Mouse (Mus musculus) liver, embryonic 13.5 days (tissue): ENCODE measurements around the gene Rsad2. TPM values are rescaled to one million over a fixed set of nuclear protein-coding genes. Genes with fewer than 3 reads are reported as not detected.
A peak's percentile ranks its signal among the peaks of the same experiment; 100 is the strongest.

Experiments
- ATAC-seq: fragments of 200-750 bp; cut with Nextera tagmentation; 2 replicates; pipeline ENCODE4 v1.8.0; 2017; ENCODE audit warnings: low read depth, mild to moderate bottlenecking, moderate number of reproducible peaks, moderate library complexity
- DNase-seq: peaks from one replicate; pipeline ENCODE4 v3.0.0; 2022
- H3K27ac ChIP-seq: fragments of 300-500 bp; sonication (generic); 2 replicates; pipeline ENCODE4 v1.5.1; 2015; ENCODE audit warnings: moderate library complexity, mild to moderate bottlenecking, inconsistent platforms
- H3K27me3 ChIP-seq: fragments of 300-500 bp; sonication (generic); 2 replicates; pipeline ENCODE4 v1.6.1; 2015; ENCODE audit warnings: mild to moderate bottlenecking, inconsistent platforms
- H3K36me3 ChIP-seq: fragments of 300-500 bp; sonication (generic); 2 replicates; pipeline ENCODE4 v1.6.1; 2015; ENCODE audit warnings: mild to moderate bottlenecking, inconsistent platforms
- H3K4me1 ChIP-seq: fragments of 300-500 bp; sonication (generic); replicated peaks from 2 replicates; pipeline ENCODE4 v1.6.1; 2015; ENCODE audit warnings: inconsistent platforms
- H3K4me2 ChIP-seq: fragments of 300-500 bp; sonication (generic); 2 replicates; pipeline ENCODE4 v1.6.1; 2015; ENCODE audit warnings: inconsistent platforms, mild to moderate bottlenecking, moderate library complexity
- H3K4me3 ChIP-seq: fragments of 300-500 bp; sonication (generic); replicated peaks from 2 replicates; pipeline ENCODE4 v1.5.1; 2015; ENCODE audit warnings: mild to moderate bottlenecking, inconsistent platforms
- H3K9ac ChIP-seq: fragments of 300-500 bp; sonication (generic); 2 replicates; pipeline ENCODE4 v1.6.1; 2015; ENCODE audit warnings: mild to moderate bottlenecking, inconsistent platforms
- H3K9me3 ChIP-seq: fragments of 300-500 bp; sonication (generic); replicated peaks from 2 replicates; pipeline ENCODE4 v1.6.1; 2016; ENCODE audit warnings: inconsistent platforms
- WGBS: fragments of 180-500 bp; shearing (Covaris S2); methylation state at CpG from one replicate; pipeline ENCODE4 v1.1.7; 2015; ENCODE audit not compliant: insufficient replicate concordance; 5-methylcytosine and 5-hydroxymethylcytosine counted together
- polyA plus RNA-seq: library from polyadenylated mRNA; unstranded; fragments of >200 nt; fragmentation: Nextera tagmentation; extraction: Ambion mirVana; gene quantifications from 2 replicates; pipeline ENCODE4 v1.2.1, GENCODE M21; 2015

The Rsad2 gene
- polyA plus RNA-seq, 1 experiment from 2014 or later: 2.0 TPM

- Histone ChIP-seq H3K9ac (no peak overlapping the region), H3K4me2 (no peak overlapping the region), H3K27me3 (peaks cover 32% of the 10 kb centered on the region), H3K4me1 (no peaks in the 10 kb centered on the region), H3K9me3 (no peaks in the 10 kb centered on the region), H3K36me3 (no peaks in the 10 kb centered on the region), H3K27ac (no peak overlapping the region), H3K4me3 (no peak overlapping the region)
- ATAC-seq: no peak
- WGBS: 79% methylated on average over 6 of the region's 6 CpGs
- DNase-seq: no peak
Measured at GRCm38 (mm10) chr12:26412802-26413201, 43.5 kb downstream of the Rsad2 start.

GRCm38 (mm10) chr12:26411841-26412450 is 44.3 kb downstream of the Rsad2 start:
- DNase-seq (no peak), ATAC-seq (no peak)
- Histone ChIP-seq H3K27ac (no peak overlapping the region), H3K27me3 (peaks cover 32% of the 10 kb centered on the region), H3K36me3 (no peaks in the 10 kb centered on the region), H3K4me3 (no peak overlapping the region), H3K4me1 (no peaks in the 10 kb centered on the region), H3K9ac (no peak overlapping the region), H3K9me3 (no peaks in the 10 kb centered on the region), H3K4me2 (no peak overlapping the region)
- 72% methylated on average over 10 of the region's 10 CpGs for WGBS

GRCm38 (mm10) chr12:26410443-26410842 is 45.8 kb downstream of the Rsad2 start:
- Histone ChIP-seq H3K36me3 (no peaks in the 10 kb centered on the region), H3K4me2 (no peak overlapping the region), H3K27me3 (peaks cover 32% of the 10 kb centered on the region), H3K9me3 (no peaks in the 10 kb centered on the region), H3K4me1 (peaks cover 6% of the 10 kb centered on the region), H3K9ac (no peak overlapping the region), H3K27ac (no peak overlapping the region), H3K4me3 (no peak overlapping the region)
- DNase-seq (no peak), ATAC-seq (no peak)
- 53% methylated on average over 3 of the region's 3 CpGs for WGBS

GRCm38 (mm10) chr12:26408707-26409106 is 47.5 kb downstream of the Rsad2 start:
- Histone ChIP-seq H3K36me3 (no peaks in the 10 kb centered on the region), H3K9me3 (no peaks in the 10 kb centered on the region), H3K4me1 (peaks cover 13% of the 10 kb centered on the region), H3K27ac (no peak overlapping the region), H3K27me3 (peaks cover 17% of the 10 kb centered on the region), H3K4me2 (no peak overlapping the region), H3K9ac (no peak overlapping the region), H3K4me3 (no peak overlapping the region)
- DNase-seq (no peak), ATAC-seq (no peak)
- 65% methylated on average over 9 of the region's 9 CpGs for WGBS

- H3K27me3 ChIP-seq: no peaks in the 10 kb centered on the region
- ATAC-seq (no peak), DNase-seq (no peak)
- no peak overlapping the region for H3K4me3 ChIP-seq
- no peak overlapping the region for H3K27ac ChIP-seq
- H3K4me2 ChIP-seq: no peak overlapping the region
- H3K36me3 ChIP-seq: no peaks in the 10 kb centered on the region
- H3K9me3 ChIP-seq: no peaks in the 10 kb centered on the region
- H3K9ac ChIP-seq: no peak overlapping the region
- peaks cover 27% of the 10 kb centered on the region for H3K4me1 ChIP-seq
- 30% methylated on average over 11 of the region's 11 CpGs for WGBS
Measured at GRCm38 (mm10) chr12:26404781-26405702, 51.2 kb downstream of the Rsad2 start.

DNA sequence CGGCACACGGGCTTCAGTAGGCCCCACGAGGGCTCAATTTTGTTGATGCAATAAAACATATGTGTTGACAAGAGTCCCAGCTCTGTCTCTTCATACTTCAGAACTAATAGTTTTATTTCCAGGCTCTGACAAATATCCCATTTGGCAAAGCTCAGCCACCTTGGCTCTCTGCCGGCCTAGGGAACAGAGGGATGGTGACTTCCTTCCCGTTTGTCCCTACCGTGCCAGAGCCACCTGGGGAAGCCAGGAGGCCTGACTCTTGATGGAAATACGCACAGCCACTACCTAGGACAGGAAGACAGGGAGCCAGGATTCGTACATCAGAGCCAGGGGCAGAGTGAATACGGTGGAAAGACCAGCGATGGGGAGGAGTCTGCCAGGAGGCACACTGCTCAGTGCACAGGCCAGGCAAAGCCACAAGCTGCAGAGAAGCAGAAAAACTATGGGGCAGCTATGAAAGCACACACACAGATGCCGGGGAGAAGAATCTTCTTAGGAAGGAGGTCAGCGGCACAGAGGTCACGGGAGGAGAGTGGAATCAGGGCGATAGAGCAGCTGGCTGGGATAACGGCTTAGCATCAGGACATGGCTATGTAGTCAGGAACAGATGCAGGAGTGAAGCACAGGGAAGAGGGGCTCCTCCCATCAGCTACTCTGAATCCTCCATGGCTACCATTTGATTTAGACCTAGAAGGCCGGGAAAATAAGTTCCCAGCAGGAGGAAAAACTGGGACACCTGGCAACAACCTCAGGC is 52.7 kb downstream of the Rsad2 start:
- ATAC-seq: no peak
- Histone ChIP-seq H3K9ac (no peak overlapping the region), H3K9me3 (no peaks in the 10 kb centered on the region), H3K36me3 (no peaks in the 10 kb centered on the region), H3K27ac (no peak overlapping the region), H3K4me1 (peaks cover 27% of the 10 kb centered on the region), H3K4me3 (no peak overlapping the region), H3K27me3 (no peaks in the 10 kb centered on the region), H3K4me2 (no peak overlapping the region)
- 69% methylated on average over 16 of the region's 16 CpGs for WGBS
- no peak for DNase-seq

DNA sequence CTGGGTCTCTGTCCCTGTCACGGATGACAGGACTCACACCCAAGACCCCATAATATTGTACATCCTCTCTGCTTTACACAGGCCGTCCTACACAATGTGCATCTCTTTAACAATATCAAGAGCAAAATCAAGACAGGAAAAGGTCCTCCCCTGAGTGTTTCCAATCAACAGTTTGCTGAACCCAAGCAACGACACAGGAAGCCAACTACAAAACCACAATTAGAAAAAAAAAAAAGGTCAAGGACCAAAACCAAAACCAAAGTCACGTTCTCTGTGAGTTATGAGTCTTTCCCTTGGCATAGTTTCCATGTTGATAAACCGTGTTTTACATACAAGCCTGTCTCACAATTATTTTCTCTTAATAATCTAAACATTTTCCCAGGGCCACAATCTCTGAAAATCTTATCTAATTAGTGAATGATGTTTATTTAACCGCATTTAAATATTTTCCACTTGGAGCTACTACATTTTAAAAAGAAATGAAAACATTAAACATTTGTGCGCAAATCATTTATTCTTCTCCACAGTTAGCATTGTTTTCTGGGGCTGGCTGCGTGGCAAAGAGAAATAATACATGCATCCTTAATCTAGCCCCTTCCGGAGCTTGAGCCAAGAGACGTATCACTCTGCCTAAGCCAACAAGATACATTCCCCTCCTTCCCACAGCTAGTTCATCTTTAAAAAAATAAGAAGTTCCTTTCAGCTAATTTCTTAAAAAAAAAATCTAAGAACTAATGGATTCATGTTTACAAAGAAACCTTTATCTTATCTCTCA is 54.4 kb downstream of the Rsad2 start:
- Histone ChIP-seq H3K4me3 (no peak overlapping the region), H3K27ac (no peak overlapping the region), H3K4me2 (no peak overlapping the region), H3K9me3 (no peaks in the 10 kb centered on the region), H3K9ac (no peak overlapping the region), H3K4me1 (peaks cover 27% of the 10 kb centered on the region), H3K27me3 (no peaks in the 10 kb centered on the region), H3K36me3 (no peaks in the 10 kb centered on the region)
- 37% methylated on average over 10 of the region's 10 CpGs for WGBS
- DNase-seq (no peak), ATAC-seq (no peak)

DNA sequence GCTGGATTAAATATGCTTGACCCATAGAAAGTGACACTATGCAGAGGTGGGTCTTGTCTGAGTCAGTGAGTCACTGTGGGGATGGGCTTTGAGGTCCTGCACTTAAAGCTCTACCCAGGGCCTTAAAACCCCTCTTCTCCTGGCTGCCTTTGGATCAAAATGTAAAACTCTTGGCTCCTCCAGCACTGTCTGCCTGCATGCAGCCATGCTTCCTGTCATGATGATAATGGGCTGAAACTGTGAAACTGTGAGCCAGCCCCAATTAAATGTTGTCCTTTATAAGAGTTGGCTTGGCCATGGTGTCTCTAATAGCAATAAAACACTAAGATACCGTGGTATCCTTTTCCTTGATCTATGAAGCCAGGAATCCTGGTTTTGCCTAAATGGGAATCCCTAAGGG is 55.0 kb downstream of the Rsad2 start:
- Histone ChIP-seq H3K27ac (no peak overlapping the region), H3K9me3 (no peaks in the 10 kb centered on the region), H3K36me3 (no peaks in the 10 kb centered on the region), H3K4me2 (no peak overlapping the region), H3K4me3 (no peak overlapping the region), H3K9ac (no peak overlapping the region), H3K27me3 (no peaks in the 10 kb centered on the region), H3K4me1 (peaks cover 27% of the 10 kb centered on the region)
- ATAC-seq: no peak
- WGBS: 35% methylated on average over 1 of the region's 1 CpGs
- DNase-seq: no peak

DNA sequence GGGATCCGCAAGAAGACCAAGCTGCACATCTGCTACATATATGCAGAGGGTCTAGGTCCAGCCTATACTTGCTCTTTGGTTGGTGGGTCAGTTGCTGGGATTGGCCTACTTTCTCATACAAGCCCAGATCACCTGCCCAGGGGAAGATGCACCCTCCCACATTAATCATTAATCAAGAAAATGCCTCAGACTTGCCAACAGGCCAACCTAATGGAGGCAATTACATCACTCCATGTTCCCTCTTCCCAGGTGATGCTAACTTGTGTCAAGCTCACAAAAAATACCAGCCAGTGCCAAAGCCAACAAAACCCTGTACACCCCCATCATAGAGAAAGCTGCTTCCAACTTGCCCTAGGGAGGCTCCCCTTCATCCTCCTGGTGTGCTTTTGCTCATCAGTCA is 55.5 kb downstream of the Rsad2 start:
- Histone ChIP-seq H3K4me3 (no peak overlapping the region), H3K9ac (no peak overlapping the region), H3K9me3 (no peaks in the 10 kb centered on the region), H3K27ac (no peak overlapping the region), H3K4me2 (no peak overlapping the region), H3K4me1 (peaks cover 23% of the 10 kb centered on the region), H3K27me3 (no peaks in the 10 kb centered on the region), H3K36me3 (no peaks in the 10 kb centered on the region)
- 70% methylated on average over 1 of the region's 1 CpGs for WGBS
- ATAC-seq (no peak), DNase-seq (no peak)

DNA sequence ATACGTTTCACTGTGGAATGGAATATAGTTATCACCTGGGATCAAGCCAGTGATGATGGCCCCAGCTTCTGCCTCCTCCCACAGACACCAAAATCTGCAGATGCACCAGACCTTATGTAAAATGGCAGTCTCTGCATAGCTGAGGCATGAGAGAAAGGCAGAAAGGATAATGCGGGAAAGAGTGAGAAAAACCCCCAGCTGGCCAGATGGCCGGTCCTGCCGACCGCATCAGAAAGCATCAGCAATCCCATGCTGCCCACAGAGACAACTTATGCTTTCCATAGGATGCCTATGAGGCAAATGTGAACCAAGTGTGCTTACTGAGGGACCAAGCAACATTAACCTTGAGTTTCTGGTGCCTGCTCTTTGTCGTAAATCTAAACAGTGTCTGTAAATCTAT is 56.9 kb downstream of the Rsad2 start:
- Histone ChIP-seq H3K9ac (no peak overlapping the region), H3K27ac (no peak overlapping the region), H3K36me3 (no peaks in the 10 kb centered on the region), H3K4me3 (no peak overlapping the region), H3K4me1 (peaks cover 14% of the 10 kb centered on the region), H3K4me2 (no peak overlapping the region), H3K9me3 (no peaks in the 10 kb centered on the region), H3K27me3 (no peaks in the 10 kb centered on the region)
- no peak for ATAC-seq
- WGBS: 85% methylated on average over 6 of the region's 6 CpGs
- DNase-seq: no peak

GRCm38 (mm10) chr12:26398597-26398996 is 57.7 kb downstream of the Rsad2 start:
- no peak overlapping the region for H3K9ac ChIP-seq

More at GRCm38 (mm10) chr12:26398597-26398996, 57.7 kb downstream of the Rsad2 start:
- peak; percentile 18 for DNase-seq
- no peak overlapping the region for H3K4me2 ChIP-seq
- H3K9me3 ChIP-seq: no peaks in the 10 kb centered on the region
- no peaks in the 10 kb centered on the region for H3K27me3 ChIP-seq
- peaks cover 13% of the 10 kb centered on the region for H3K4me1 ChIP-seq
- H3K4me3 ChIP-seq: no peak overlapping the region
- no peak overlapping the region for H3K27ac ChIP-seq
- peak; percentile 39; the same call in 1 of the 2 replicates for ATAC-seq
- WGBS: 9% methylated on average over 2 of the region's 2 CpGs
- H3K36me3 ChIP-seq: no peaks in the 10 kb centered on the region
